Mouse (Mus musculus): ENCODE data around the gene Sept4. TPM values are rescaled to one million over a fixed set of nuclear protein-coding genes. Genes with fewer than 3 reads are reported as not detected.

The Sept4 gene
- total RNA-seq, 2 experiments from 2014 or later: 54.9 to 55.4 TPM

GRCm38 (mm10) chr11:87599395-87600089 lies 30.8 kb downstream of the Sept4 start:
- DNase-seq: peak; percentile 64

- no peak for DNase-seq
Measured at GRCm38 (mm10) chr11:87600322-87600853, 31.7 kb downstream of the Sept4 start.

GRCm38 (mm10) chr11:87602234-87602633 lies 33.5 kb downstream of the Sept4 start:
- DNase-seq: no peak

DNA sequence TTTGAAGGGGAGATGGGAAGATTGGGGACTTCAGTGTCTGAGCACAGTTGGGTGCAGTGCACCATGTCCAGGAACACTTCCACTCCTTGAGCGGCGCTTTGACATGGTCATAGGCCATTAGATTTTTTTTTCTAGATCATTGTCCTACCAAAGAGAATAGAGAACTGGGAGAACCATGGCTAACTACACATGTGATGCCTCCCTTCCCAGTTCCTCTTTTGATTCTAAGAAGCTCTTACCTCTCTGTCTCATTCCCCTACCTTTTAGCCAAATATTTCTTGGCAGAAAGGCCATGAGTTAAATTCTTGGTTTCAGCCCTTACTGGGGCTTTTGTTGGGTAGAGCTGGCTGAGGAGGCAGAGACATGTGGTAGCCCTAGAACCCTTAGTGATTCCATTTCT lies 34.9 kb downstream of the Sept4 start:
- DNase-seq: no peak

DNA sequence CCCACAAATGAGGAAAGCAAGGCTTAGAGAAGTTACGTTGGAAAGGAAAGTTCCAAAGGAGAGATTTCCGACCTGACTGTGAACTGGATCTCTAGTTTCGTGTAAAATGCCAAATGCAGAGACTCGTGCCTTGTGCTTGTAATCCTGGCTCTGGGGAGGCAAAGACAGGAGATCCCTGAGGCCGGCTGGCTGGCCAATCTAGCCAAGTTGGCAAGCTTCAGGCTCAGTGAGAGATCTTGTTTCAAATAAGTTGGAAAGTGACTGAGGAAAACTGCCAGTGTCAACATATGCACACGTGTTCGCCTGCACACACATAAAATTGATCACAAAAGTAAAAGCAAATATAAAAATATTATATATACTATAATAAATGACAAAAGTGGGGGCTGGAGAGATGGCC lies 40.6 kb downstream of the Sept4 start:
- DNase-seq: peak; percentile 58

- DNase-seq: no peak
Measured at GRCm38 (mm10) chr11:87611547-87611946, 42.8 kb downstream of the Sept4 start.

DNA sequence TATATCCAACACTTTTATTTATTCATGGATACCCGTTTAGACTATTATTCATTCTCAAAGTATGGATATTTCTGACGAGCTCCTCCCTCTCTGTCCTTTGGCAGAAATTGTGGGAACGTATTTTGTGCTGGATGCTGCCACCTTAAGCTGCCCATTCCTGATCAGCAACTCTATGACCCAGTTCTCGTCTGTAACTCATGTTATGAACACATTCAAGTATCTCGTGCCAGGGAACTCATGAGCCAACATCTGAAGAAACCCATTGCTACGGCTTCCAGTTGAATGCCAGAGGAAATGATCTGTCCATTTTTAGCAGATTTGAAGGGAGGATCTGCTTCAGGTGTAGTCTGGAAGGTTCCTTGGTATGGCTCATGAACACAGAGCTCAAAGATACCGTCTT lies 45.3 kb downstream of the Sept4 start:
- DNase-seq: no peak

GRCm38 (mm10) chr11:87615551-87615950 lies 46.8 kb downstream of the Sept4 start:
- DNase-seq: no peak

GRCm38 (mm10) chr11:87615952-87616351 lies 47.2 kb downstream of the Sept4 start:
- DNase-seq: no peak

GRCm38 (mm10) chr11:87616790-87617474 lies 48.2 kb downstream of the Sept4 start, which contains the start of gene Hsf5:
Gene Hsf5, plus strand, starts transcription at chr11:87617164.
- no peak for DNase-seq

- DNase-seq: no peak
Measured at GRCm38 (mm10) chr11:87617606-87618005, 48.9 kb downstream of the Sept4 start.

- DNase-seq: no peak
Measured at GRCm38 (mm10) chr11:87623160-87623559, 54.5 kb downstream of the Sept4 start.

DNA sequence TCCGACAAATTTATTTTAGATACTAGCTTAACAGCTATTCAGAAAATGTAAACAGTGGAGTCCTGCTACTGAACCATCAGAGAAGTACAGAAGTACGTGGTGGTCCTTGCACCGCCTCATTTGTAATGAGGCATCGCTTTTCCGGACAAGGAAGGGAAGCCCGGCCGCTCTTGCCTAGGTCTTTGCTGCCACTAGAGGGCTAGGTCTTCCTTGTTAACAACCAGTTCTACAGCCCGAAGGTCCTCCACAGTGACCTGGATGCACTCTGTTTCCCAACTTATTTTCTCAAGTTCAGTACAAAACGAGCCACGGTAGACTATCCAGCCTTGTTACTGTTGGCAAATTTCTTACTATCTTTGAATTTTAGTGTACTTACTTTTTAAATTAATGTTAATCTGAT lies 61.2 kb downstream of the Sept4 start:
- peak; percentile 63 for DNase-seq

DNA sequence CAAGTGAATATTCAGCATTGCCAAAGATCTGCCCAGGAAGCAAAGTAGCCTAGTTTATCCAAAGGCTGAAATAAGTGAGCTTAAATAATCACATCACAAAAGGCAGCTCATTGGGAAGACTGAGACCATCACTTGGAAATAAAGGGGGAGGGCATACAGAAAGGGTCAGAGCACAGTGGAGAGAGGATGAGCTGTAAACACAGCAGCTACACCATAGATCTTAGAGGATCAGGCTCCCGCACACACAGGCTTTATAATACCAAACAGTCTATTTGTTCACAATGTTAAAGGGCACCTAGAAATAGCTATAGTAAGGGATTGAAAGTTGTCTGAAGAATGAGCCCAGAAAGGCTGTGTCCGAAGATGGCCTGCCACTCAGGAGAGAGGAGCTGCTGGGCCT lies 70.1 kb downstream of the Sept4 start:
- no peak for DNase-seq

GRCm38 (mm10) chr11:87639206-87639605 lies 70.5 kb downstream of the Sept4 start:
- peak; percentile 83 for DNase-seq

Other genes with a start within 250 kb of the Sept4 start
- gene Ppm1e, start 209.9 kb upstream of the Sept4 start, total RNA-seq (2021): 10 to 100 TPM in 1 of 2 experiments, 1 to 10 TPM in 1; 9.2 to 12.5 TPM
- 1 to 10 TPM; 3.2 to 3.3 TPM for gene Rad51c, start 163.9 kb upstream of the Sept4 start, total RNA-seq (2021)
- under 1 TPM; 0.58 to 0.90 TPM for gene Tex14, start 163.8 kb upstream of the Sept4 start, total RNA-seq (2021)
- gene Gm11492, start 2.2 kb upstream of the Sept4 start, total RNA-seq (2021): not detected
- 10 to 100 TPM; 23.9 to 28.4 TPM for gene Mtmr4, start 23.3 kb downstream of the Sept4 start, total RNA-seq (2021)
- gene Hsf5, start 48.3 kb downstream of the Sept4 start, total RNA-seq (2021): under 1 TPM; 0.12 TPM
- gene Rnf43, start 93.8 kb downstream of the Sept4 start, total RNA-seq (2021): 1 to 10 TPM; 2.8 to 3.4 TPM
- 10 to 100 TPM; 67.8 to 77.6 TPM for gene Supt4a, start 168.6 kb downstream of the Sept4 start, total RNA-seq (2021)
- 1 to 10 TPM; 1.8 to 4.2 TPM for gene Tspoap1, start 191.6 kb downstream of the Sept4 start, total RNA-seq (2021)
- gene Mpo, start 224.7 kb downstream of the Sept4 start, total RNA-seq (2021): 1 to 10 TPM; 4.8 to 6.2 TPM

Data from adrenal gland, postnatal 10 days (tissue).